Mouse (Mus musculus) stomach, postnatal 0 days (tissue): ENCODE results near the gene Trip11. TPM values are rescaled to one million over a fixed set of nuclear protein-coding genes. Genes with fewer than 3 reads are reported as not detected.

ENCODE experiments used
- ATAC-seq: fragments of 200-750 bp; cut with Nextera tagmentation; 2 replicates; pipeline ENCODE4 v1.8.0; 2017; ENCODE audit not compliant: low FRiP score, low TSS enrichment
- DNase-seq: peaks from one replicate; pipeline ENCODE4 v3.0.0-alpha.2; 2016; ENCODE audit warnings: low spot score
- H3K27ac ChIP-seq: fragments of 300-500 bp; sonication (generic); replicated peaks from 2 replicates; pipeline ENCODE4 v1.5.1; 2014; ENCODE audit warnings: mild to moderate bottlenecking, control low read depth
- H3K27me3 ChIP-seq: fragments of 300-500 bp; sonication (generic); 2 replicates; pipeline ENCODE4 v1.6.1; 2014; ENCODE audit warnings: low read length; ENCODE audit not compliant: control insufficient read depth, insufficient read depth
- H3K36me3 ChIP-seq: fragments of 300-500 bp; sonication (generic); 2 replicates; pipeline ENCODE4 v1.6.1; 2014; ENCODE audit warnings: low read length, mixed read lengths; ENCODE audit not compliant: control insufficient read depth, insufficient read depth
- H3K4me1 ChIP-seq: fragments of 300-500 bp; sonication (generic); replicated peaks from 2 replicates; pipeline ENCODE4 v1.6.1; 2014; ENCODE audit warnings: antibody characterized with exemption; ENCODE audit not compliant: control insufficient read depth, insufficient read depth
- H3K4me2 ChIP-seq: fragments of 300-500 bp; sonication (generic); replicated peaks from 2 replicates; pipeline ENCODE4 v1.6.1; 2014; ENCODE audit warnings: low read depth, mild to moderate bottlenecking, control low read depth, moderate library complexity
- H3K4me3 ChIP-seq: fragments of 300-500 bp; sonication (generic); 2 replicates; pipeline ENCODE4 v1.5.1; 2014; ENCODE audit warnings: low read depth, low read length, control low read depth
- H3K9ac ChIP-seq: fragments of 300-500 bp; sonication (generic); 2 replicates; pipeline ENCODE4 v1.6.1; 2014; ENCODE audit warnings: mild to moderate bottlenecking, low read length, control low read depth, mixed read lengths
- H3K9me3 ChIP-seq: fragments of 300-500 bp; sonication (generic); 2 replicates; pipeline ENCODE4 v1.6.1; 2016; ENCODE audit warnings: low read length; ENCODE audit not compliant: control insufficient read depth
- CTCF ChIP-seq: IDR thresholded peaks from 2 replicates; pipeline ENCODE4 v1.5.1; 2016; ENCODE audit warnings: antibody characterized with exemption, low read depth, mild to moderate bottlenecking, moderate library complexity
- EP300 ChIP-seq: optimal IDR thresholded peaks from 2 replicates; pipeline ENCODE3; 2016; ENCODE audit warnings: antibody characterized with exemption
- WGBS: fragments of 180-500 bp; shearing (Covaris S2); extraction: QIAGEN DNeasy Blood & Tissue Kit; methylation state at CpG from one replicate; pipeline ENCODE4 v1.1.7; 2014; 5-methylcytosine and 5-hydroxymethylcytosine counted together
- polyA plus RNA-seq: library from polyadenylated mRNA; unstranded; fragments of >200 nt; fragmentation: Nextera tagmentation; extraction: Ambion mirVana; gene quantifications from 2 replicates; pipeline ENCODE4 v1.2.1, GENCODE M21; 2015

The Trip11 gene
- polyA plus RNA-seq, 1 experiment from 2014 or later = 24.3 TPM

DNA sequence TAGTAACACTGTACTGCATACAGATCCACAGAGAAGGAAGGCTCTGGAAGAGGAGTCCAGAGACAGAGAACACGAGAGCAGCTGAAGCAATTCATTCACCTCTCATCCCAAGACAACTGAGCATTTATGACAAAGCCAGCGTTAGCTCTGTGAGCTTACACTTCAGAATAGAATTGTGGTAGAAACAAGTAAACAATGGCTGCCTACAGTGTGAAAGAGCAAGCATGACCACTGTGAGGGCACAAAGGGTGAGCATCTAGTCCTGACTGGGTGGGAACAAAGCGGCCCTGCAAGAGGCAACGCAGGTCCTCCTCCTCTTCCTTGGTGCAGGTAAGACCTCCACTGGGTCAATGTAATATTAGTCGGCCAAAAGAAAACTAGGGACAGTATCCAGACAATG, 22.0 kb downstream of the Trip11 start:
- H3K9ac ChIP-seq = no peak overlapping the region
- H3K4me2 ChIP-seq = no peak overlapping the region
- peaks cover 9% of the 10 kb centered on the region; the same call in 1 of the 2 replicates for H3K36me3 ChIP-seq
- H3K4me3 ChIP-seq = no peak overlapping the region
- DNase-seq (no peak), ATAC-seq (no peak)
- no peaks in the 10 kb centered on the region for H3K4me1 ChIP-seq
- H3K27ac ChIP-seq = no peak overlapping the region
- TF ChIP-seq CTCF (no peak), EP300 (no peak)
- WGBS = 88% methylated on average over 5 of the region's 5 CpGs
- no peaks in the 10 kb centered on the region for H3K9me3 ChIP-seq
- H3K27me3 ChIP-seq = no peaks in the 10 kb centered on the region

DNA sequence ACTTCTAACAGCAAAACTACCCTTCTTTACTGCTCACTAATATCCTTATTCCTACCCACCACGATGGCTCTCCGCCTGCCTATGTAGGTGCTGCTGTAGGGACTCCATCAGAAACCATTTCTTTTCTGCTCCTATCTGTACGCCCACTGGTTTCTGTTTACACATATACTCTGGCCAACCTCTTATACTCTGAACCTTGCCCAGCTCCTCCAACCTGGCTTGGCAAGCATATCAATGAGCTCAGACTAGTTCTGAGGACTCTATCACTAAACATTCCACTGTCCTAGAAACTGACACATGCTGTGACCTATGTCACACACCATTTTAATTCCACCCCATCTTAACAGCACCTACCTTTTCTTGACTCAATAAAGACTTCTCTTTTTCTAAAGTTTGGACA, 23.7 kb downstream of the Trip11 start:
- DNase-seq (peak; percentile 49), ATAC-seq (peak; percentile 89)
- H3K36me3 ChIP-seq = peaks cover 12% of the 10 kb centered on the region; the same call in 1 of the 2 replicates
- TF ChIP-seq CTCF (no peak), EP300 (no peak)
- no peak overlapping the region for H3K9ac ChIP-seq
- WGBS = 81% methylated on average over 3 of the region's 3 CpGs
- H3K9me3 ChIP-seq = no peaks in the 10 kb centered on the region
- no peaks in the 10 kb centered on the region for H3K4me1 ChIP-seq
- no peaks in the 10 kb centered on the region for H3K27me3 ChIP-seq
- H3K4me3 ChIP-seq = no peak overlapping the region
- H3K27ac ChIP-seq = 0 out of 2 replicates have a peak overlapping the region, but pooled peaks have one; percentile 37
- no peak overlapping the region for H3K4me2 ChIP-seq

- Histone ChIP-seq H3K4me3 (no peak overlapping the region), H3K27me3 (no peaks in the 10 kb centered on the region), H3K9me3 (no peaks in the 10 kb centered on the region), H3K4me1 (no peaks in the 10 kb centered on the region), H3K36me3 (peaks cover 12% of the 10 kb centered on the region; the same call in 1 of the 2 replicates), H3K27ac (no peak overlapping the region), H3K4me2 (no peak overlapping the region), H3K9ac (no peak overlapping the region)
- no peak for ATAC-seq
- WGBS = 65% methylated on average over 2 of the region's 2 CpGs
- no peak for DNase-seq
- TF ChIP-seq EP300 = no peak
- TF ChIP-seq CTCF = no peak
These were observed 24.8 kb downstream of the Trip11 start for GRCm38 (mm10) chr12:101888312-101888711.

GRCm38 (mm10) chr12:101884926-101885325, 28.1 kb downstream of the Trip11 start:
- ATAC-seq = no peak
- H3K4me1 ChIP-seq = no peaks in the 10 kb centered on the region
- H3K9ac ChIP-seq = no peak overlapping the region
- H3K4me3 ChIP-seq = no peak overlapping the region
- no peak overlapping the region for H3K4me2 ChIP-seq
- 96% methylated on average over 7 of the region's 7 CpGs for WGBS
- H3K9me3 ChIP-seq = no peaks in the 10 kb centered on the region
- H3K27me3 ChIP-seq = no peaks in the 10 kb centered on the region
- TF ChIP-seq CTCF (no peak), EP300 (no peak)
- no peak for DNase-seq
- H3K36me3 ChIP-seq = peaks cover 8% of the 10 kb centered on the region; the same call in 1 of the 2 replicates
- no peak overlapping the region for H3K27ac ChIP-seq

DNA sequence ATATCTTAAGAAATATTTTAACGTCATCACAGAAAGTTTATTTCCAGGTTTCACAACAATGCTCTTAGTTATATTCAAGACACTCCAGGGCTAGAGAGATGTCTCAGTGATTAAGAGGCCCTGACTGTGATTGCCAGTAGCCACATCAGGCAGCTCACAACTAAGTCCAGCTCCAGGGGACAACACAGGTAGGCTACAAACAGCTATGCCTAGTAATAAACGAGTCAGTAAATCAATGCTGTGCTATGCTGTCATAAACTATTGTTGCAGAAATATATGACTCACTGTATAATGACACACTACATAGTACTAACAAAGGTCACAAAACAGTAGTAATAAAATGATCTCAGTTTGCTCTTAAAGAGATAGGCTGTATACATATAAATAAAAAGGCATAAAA, 36.7 kb downstream of the Trip11 start:
- Histone ChIP-seq H3K9ac (no peak overlapping the region), H3K4me1 (no peaks in the 10 kb centered on the region), H3K27ac (no peak overlapping the region), H3K4me2 (no peak overlapping the region), H3K4me3 (no peak overlapping the region), H3K36me3 (peaks cover 12% of the 10 kb centered on the region), H3K9me3 (no peaks in the 10 kb centered on the region), H3K27me3 (no peaks in the 10 kb centered on the region)
- 94% methylated on average over 2 of the region's 2 CpGs for WGBS
- no peak for DNase-seq
- TF ChIP-seq CTCF = no peak
- TF ChIP-seq EP300 = no peak
- ATAC-seq = peak; percentile 85

DNA sequence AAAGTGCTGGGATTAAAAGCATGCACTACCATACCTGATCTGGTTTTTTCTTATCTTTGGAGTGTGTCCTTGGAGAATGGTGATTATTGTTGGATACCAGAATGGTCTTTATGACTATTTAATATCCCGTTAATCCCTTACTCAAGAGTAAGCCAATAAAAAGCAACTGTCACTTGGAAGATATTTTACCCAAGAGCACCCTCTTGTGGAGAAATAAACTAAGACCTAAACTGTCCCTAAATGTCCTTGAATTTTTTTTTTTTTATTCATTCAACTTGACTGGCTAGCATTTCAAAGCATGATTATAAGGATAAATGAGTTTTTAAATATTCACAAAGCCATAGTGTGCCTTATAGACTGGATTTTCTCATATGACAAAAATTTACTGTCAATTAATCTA, 38.0 kb downstream of the Trip11 start:
- H3K9me3 ChIP-seq = no peaks in the 10 kb centered on the region
- peaks cover 12% of the 10 kb centered on the region for H3K36me3 ChIP-seq
- TF ChIP-seq CTCF (peak; percentile 73), EP300 (no peak)
- no peaks in the 10 kb centered on the region for H3K27me3 ChIP-seq
- H3K4me3 ChIP-seq = no peak overlapping the region
- ATAC-seq (no peak), DNase-seq (no peak)
- no peak overlapping the region for H3K4me2 ChIP-seq
- H3K4me1 ChIP-seq = no peaks in the 10 kb centered on the region
- H3K9ac ChIP-seq = no peak overlapping the region
- H3K27ac ChIP-seq = no peak overlapping the region
- WGBS = 62% methylated on average over 1 of the region's 1 CpGs
